Mouse (Mus musculus) neural tube, embryonic 13.5 days (tissue): ENCODE results near the gene Maco1. TPM values are rescaled to one million over a fixed set of nuclear protein-coding genes. Genes with fewer than 3 reads are reported as not detected.

Source experiments
- ATAC-seq: fragments of 200-750 bp; cut with Nextera tagmentation; 2 replicates; pipeline ENCODE4 v1.8.0; 2017; ENCODE audit warnings: low read depth, mild to moderate bottlenecking, moderate TSS enrichment, moderate library complexity
- H3K27ac ChIP-seq: fragments of 300-500 bp; sonication (generic); replicated peaks from 2 replicates; pipeline ENCODE4 v1.5.1; 2015; ENCODE audit warnings: moderate library complexity, mild to moderate bottlenecking, inconsistent platforms
- H3K27me3 ChIP-seq: fragments of 300-500 bp; sonication (generic); 2 replicates; pipeline ENCODE4 v1.6.1; 2015; ENCODE audit warnings: mild to moderate bottlenecking, inconsistent platforms
- H3K36me3 ChIP-seq: fragments of 300-500 bp; sonication (generic); 2 replicates; pipeline ENCODE4 v1.6.1; 2015; ENCODE audit warnings: mild to moderate bottlenecking, inconsistent platforms
- H3K4me1 ChIP-seq: fragments of 300-500 bp; sonication (generic); replicated peaks from 2 replicates; pipeline ENCODE4 v1.6.1; 2015; ENCODE audit warnings: inconsistent platforms
- H3K4me2 ChIP-seq: fragments of 300-500 bp; sonication (generic); 2 replicates; pipeline ENCODE4 v1.6.1; 2015; ENCODE audit warnings: inconsistent platforms, mild to moderate bottlenecking, moderate library complexity
- H3K4me3 ChIP-seq: fragments of 300-500 bp; sonication (generic); 2 replicates; pipeline ENCODE4 v1.5.1; 2015; ENCODE audit warnings: mild to moderate bottlenecking, inconsistent platforms
- H3K9ac ChIP-seq: fragments of 300-500 bp; sonication (generic); 2 replicates; pipeline ENCODE4 v1.6.1; 2015; ENCODE audit warnings: moderate library complexity, mild to moderate bottlenecking, inconsistent platforms
- H3K9me3 ChIP-seq: fragments of 300-500 bp; sonication (generic); 2 replicates; pipeline ENCODE4 v1.6.1; 2016; ENCODE audit warnings: inconsistent platforms
- WGBS: fragments of 180-500 bp; shearing (Covaris S2); methylation state at CpG from one replicate; pipeline ENCODE4 v1.1.7; 2015; 5-methylcytosine and 5-hydroxymethylcytosine counted together
- polyA plus RNA-seq: library from polyadenylated mRNA; unstranded; fragments of >200 nt; fragmentation: Nextera tagmentation; extraction: Ambion mirVana; gene quantifications from 2 replicates; pipeline ENCODE4 v1.2.1, GENCODE M21; 2015

The Maco1 gene
- polyA plus RNA-seq, 1 experiment from 2014 or later = 101 TPM

DNA sequence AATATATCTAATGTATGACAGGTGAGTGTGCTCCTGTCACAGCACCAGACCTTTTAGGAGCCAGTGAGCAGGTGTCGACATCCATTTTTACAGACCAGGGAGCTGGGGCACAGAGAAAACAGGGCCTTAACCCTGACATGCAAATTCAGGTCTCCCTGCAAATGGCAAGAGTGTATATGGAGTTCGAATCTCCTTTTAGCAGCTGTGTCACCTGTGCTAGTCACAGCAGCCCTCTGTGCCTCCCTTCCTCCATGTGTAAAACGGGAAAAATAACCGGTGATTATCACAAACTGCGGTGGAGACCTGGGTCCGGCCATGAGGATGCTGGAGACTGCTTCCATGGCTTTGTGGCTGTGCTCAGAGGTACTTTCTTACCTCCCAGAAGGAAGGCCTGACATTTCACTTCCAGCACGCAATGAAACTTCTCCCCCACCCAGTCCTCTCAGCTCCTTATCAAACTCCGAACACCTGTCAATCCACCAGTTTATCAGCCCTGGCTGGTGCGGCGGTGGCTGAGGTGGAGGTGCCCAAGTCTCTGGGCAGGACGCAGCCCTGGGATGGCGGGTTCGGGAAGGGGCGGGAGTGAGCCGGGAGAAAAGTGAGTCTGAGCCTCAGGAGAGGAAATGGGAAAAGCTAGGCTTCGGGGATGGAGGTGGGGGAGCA lies 16.1 kb upstream of the Maco1 start:
- H3K4me2 ChIP-seq = 0 out of 2 replicates have a peak overlapping the region, but pooled peaks have one; percentile 18
- H3K9me3 ChIP-seq = no peaks in the 10 kb centered on the region
- H3K9ac ChIP-seq = no peak overlapping the region
- no peak for ATAC-seq
- H3K27ac ChIP-seq = no peak overlapping the region
- H3K36me3 ChIP-seq = no peaks in the 10 kb centered on the region
- peaks cover 4% of the 10 kb centered on the region; the same call in 1 of the 2 replicates for H3K4me1 ChIP-seq
- 17% methylated on average over 16 of the region's 16 CpGs for WGBS
- peaks cover 33% of the 10 kb centered on the region for H3K27me3 ChIP-seq
- no peak overlapping the region for H3K4me3 ChIP-seq

DNA sequence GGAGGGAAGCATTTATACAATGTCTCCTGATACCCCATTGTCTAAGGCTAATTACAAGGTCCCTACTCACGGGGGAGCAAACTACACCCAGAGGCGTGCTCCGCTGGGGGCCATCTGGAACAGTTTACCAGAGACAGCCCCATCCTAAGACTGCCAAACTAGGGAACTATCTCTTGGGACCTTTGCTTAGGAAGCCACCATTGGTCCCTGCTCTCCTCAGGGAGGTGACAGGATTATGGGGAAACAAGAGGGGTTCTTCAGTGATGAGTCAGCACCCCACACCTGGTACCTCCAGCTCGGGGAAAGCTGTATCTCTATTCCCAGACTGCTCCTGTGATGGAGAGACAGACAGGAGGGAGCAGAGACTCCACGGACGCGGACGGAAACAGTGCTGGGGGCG lies 15.3 kb upstream of the Maco1 start:
- Histone ChIP-seq H3K4me2 (no peak overlapping the region), H3K4me1 (peaks cover 4% of the 10 kb centered on the region; the same call in 1 of the 2 replicates), H3K4me3 (no peak overlapping the region), H3K27ac (no peak overlapping the region), H3K9ac (no peak overlapping the region), H3K36me3 (no peaks in the 10 kb centered on the region), H3K27me3 (peaks cover 33% of the 10 kb centered on the region), H3K9me3 (no peaks in the 10 kb centered on the region)
- 33% methylated on average over 9 of the region's 9 CpGs for WGBS
- ATAC-seq = no peak

- Histone ChIP-seq H3K9me3 (no peaks in the 10 kb centered on the region), H3K4me1 (peaks cover 4% of the 10 kb centered on the region; the same call in 1 of the 2 replicates), H3K36me3 (no peaks in the 10 kb centered on the region), H3K27ac (no peak overlapping the region), H3K4me3 (no peak overlapping the region), H3K4me2 (no peak overlapping the region), H3K9ac (no peak overlapping the region), H3K27me3 (peaks cover 33% of the 10 kb centered on the region)
- 85% methylated on average over 10 of the region's 10 CpGs for WGBS
- ATAC-seq = no peak
These were observed 14.9 kb upstream of the Maco1 start for GRCm38 (mm10) chr4:134868065-134868464.

GRCm38 (mm10) chr4:134867661-134868060 lies 14.5 kb upstream of the Maco1 start:
- no peak overlapping the region for H3K4me3 ChIP-seq
- no peak overlapping the region for H3K4me2 ChIP-seq
- no peaks in the 10 kb centered on the region for H3K36me3 ChIP-seq
- 92% methylated on average over 8 of the region's 8 CpGs for WGBS
- no peak overlapping the region for H3K27ac ChIP-seq
- H3K9me3 ChIP-seq = no peaks in the 10 kb centered on the region
- H3K4me1 ChIP-seq = peaks cover 4% of the 10 kb centered on the region; the same call in 1 of the 2 replicates
- ATAC-seq = no peak
- no peak overlapping the region for H3K9ac ChIP-seq
- H3K27me3 ChIP-seq = peaks cover 33% of the 10 kb centered on the region

DNA sequence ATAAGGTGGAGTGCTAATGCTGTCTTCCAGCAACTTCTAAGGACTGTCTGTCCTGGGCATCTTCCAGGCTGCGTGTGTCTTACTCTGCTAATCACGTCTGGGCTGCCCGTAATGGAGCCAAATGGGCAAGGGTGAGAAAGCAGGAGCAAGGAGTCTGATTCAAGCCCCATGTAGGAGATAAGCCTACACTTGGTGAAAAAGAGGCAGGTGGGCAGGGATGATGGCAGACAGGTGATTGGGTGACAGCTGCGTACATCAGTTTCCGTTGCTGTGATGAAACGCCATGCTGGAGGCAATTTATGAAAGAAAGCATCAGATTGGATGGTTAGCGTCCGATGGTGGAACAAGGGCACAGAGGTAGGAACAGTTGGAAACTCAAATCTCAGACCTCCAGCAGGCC lies 14.1 kb upstream of the Maco1 start:
- ATAC-seq = no peak
- WGBS = 90% methylated on average over 8 of the region's 8 CpGs
- Histone ChIP-seq H3K9ac (no peak overlapping the region), H3K27me3 (peaks cover 33% of the 10 kb centered on the region), H3K4me3 (no peak overlapping the region), H3K9me3 (no peaks in the 10 kb centered on the region), H3K36me3 (no peaks in the 10 kb centered on the region), H3K27ac (no peak overlapping the region), H3K4me2 (no peak overlapping the region), H3K4me1 (peaks cover 4% of the 10 kb centered on the region; the same call in 1 of the 2 replicates)

DNA sequence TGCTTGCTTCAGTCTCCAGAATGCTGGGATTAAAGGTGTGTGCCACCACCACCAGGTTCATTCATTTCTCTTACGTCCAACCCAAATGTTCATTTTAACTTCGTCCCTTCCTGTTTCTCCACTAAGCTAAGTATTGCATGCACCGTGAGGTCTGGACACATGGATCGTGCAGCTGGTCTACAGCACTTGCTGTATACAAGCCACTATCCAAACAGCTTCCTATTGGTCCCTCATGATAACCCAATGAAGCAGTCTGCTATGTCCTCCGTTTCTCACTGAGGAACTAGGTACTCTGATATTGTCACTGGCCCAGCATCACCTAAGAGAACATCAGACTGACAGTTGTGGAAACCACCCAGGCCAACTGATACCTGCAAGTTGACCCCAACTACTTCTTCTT lies 12.6 kb upstream of the Maco1 start:
- H3K4me2 ChIP-seq = no peak overlapping the region
- 92% methylated on average over 5 of the region's 5 CpGs for WGBS
- no peaks in the 10 kb centered on the region for H3K9me3 ChIP-seq
- no peak for ATAC-seq
- H3K27ac ChIP-seq = no peak overlapping the region
- H3K9ac ChIP-seq = no peak overlapping the region
- peaks cover 31% of the 10 kb centered on the region for H3K27me3 ChIP-seq
- peaks cover 4% of the 10 kb centered on the region; the same call in 1 of the 2 replicates for H3K4me1 ChIP-seq
- no peaks in the 10 kb centered on the region for H3K36me3 ChIP-seq
- no peak overlapping the region for H3K4me3 ChIP-seq

GRCm38 (mm10) chr4:134865340-134865739 lies 12.2 kb upstream of the Maco1 start:
- Histone ChIP-seq H3K4me2 (no peak overlapping the region), H3K27me3 (peaks cover 26% of the 10 kb centered on the region)
- 70% methylated on average over 6 of the region's 6 CpGs for WGBS

GRCm38 (mm10) chr4:134863937-134864729 lies 11.0 kb upstream of the Maco1 start, which contains the start of gene Rhd:
Gene Rhd (plus strand): TSS chr4:134864536.
- ATAC-seq = no peak
- no peaks in the 10 kb centered on the region for H3K36me3 ChIP-seq
- H3K9me3 ChIP-seq = no peaks in the 10 kb centered on the region
- no peak within 1 kb of the TSS for H3K9ac ChIP-seq
- WGBS = 72% methylated on average over 14 of the region's 14 CpGs
- no peak within 1 kb of the TSS for H3K4me2 ChIP-seq
- no peak within 1 kb of the TSS for H3K27ac ChIP-seq
- peaks cover 4% of the 10 kb centered on the region; the same call in 1 of the 2 replicates for H3K4me1 ChIP-seq
- H3K27me3 ChIP-seq = peaks cover 14% of the 10 kb centered on the region
- no peak within 1 kb of the TSS for H3K4me3 ChIP-seq

More at GRCm38 (mm10) chr4:134865340-134865739, 12.2 kb upstream of the Maco1 start:
- no peaks in the 10 kb centered on the region for H3K36me3 ChIP-seq
- no peak overlapping the region for H3K27ac ChIP-seq
- peaks cover 4% of the 10 kb centered on the region; the same call in 1 of the 2 replicates for H3K4me1 ChIP-seq
- no peak for ATAC-seq
- H3K9ac ChIP-seq = no peak overlapping the region
- no peak overlapping the region for H3K4me3 ChIP-seq
- H3K9me3 ChIP-seq = no peaks in the 10 kb centered on the region

- ATAC-seq = no peak
- H3K27ac ChIP-seq = no peak overlapping the region
- 82% methylated on average over 7 of the region's 7 CpGs for WGBS
- peaks cover 3% of the 10 kb centered on the region for H3K27me3 ChIP-seq
- no peaks in the 10 kb centered on the region for H3K9me3 ChIP-seq
- no peaks in the 10 kb centered on the region for H3K4me1 ChIP-seq
- H3K4me3 ChIP-seq = no peak overlapping the region
- no peaks in the 10 kb centered on the region for H3K36me3 ChIP-seq
- no peak overlapping the region for H3K9ac ChIP-seq
- H3K4me2 ChIP-seq = no peak overlapping the region
These were observed 9.9 kb upstream of the Maco1 start for GRCm38 (mm10) chr4:134862996-134863395.

DNA sequence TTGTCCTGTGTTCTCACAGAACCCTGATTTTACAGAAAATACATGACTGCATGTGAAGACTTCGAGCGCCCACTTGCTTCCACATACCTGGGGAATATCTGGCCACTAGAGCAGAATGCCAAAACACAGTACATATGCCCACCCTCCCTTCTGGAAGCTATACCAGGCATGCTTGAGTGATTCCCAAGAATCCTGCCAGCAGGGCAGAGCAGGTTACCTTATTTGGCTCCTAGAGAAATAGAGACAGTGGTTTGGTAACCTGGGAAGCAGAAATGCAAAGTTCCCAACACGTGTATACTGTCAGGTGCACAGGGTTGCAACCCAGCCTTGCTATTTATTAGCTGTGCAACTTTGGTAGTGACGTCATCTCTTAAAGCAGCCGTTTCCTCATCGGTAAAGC lies 8.7 kb upstream of the Maco1 start:
- no peaks in the 10 kb centered on the region for H3K27me3 ChIP-seq
- H3K27ac ChIP-seq = no peak overlapping the region
- no peaks in the 10 kb centered on the region for H3K36me3 ChIP-seq
- ATAC-seq = no peak
- H3K9me3 ChIP-seq = no peaks in the 10 kb centered on the region
- H3K9ac ChIP-seq = no peak overlapping the region
- no peaks in the 10 kb centered on the region for H3K4me1 ChIP-seq
- WGBS = 83% methylated on average over 6 of the region's 6 CpGs
- H3K4me2 ChIP-seq = no peak overlapping the region
- no peak overlapping the region for H3K4me3 ChIP-seq

- H3K4me1 ChIP-seq = no peaks in the 10 kb centered on the region
- peaks cover 21% of the 10 kb centered on the region for H3K27me3 ChIP-seq
- no peak overlapping the region for H3K27ac ChIP-seq
- no peaks in the 10 kb centered on the region for H3K36me3 ChIP-seq
- WGBS = 78% methylated on average over 4 of the region's 4 CpGs
- H3K9me3 ChIP-seq = no peaks in the 10 kb centered on the region
- H3K4me3 ChIP-seq = no peak overlapping the region
- ATAC-seq = no peak
- no peak overlapping the region for H3K9ac ChIP-seq
- H3K4me2 ChIP-seq = no peak overlapping the region
These were observed 5.3 kb upstream of the Maco1 start for GRCm38 (mm10) chr4:134858494-134858893.

DNA sequence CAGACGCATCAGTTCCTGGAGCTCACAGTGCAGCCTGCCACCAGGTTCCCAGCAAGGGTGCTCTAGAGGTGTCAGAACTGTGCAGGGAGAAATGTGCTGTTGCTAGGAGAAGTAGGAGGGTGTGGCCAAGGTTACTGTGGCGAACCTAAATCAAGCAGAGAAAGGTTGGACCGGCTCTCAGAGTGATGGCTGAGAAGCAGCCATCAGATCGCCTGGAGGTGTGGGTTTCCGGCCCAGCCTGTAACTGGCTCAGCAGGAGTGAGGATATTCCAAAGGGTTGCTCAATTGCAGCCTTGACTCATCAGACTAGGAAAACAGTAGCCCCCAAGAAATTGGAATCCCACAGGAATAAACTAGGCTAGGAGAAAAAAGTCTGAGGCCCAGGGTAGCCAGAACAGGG lies 3.4 kb upstream of the Maco1 start:
- Histone ChIP-seq H3K27ac (no peak overlapping the region), H3K4me1 (peaks cover 7% of the 10 kb centered on the region), H3K4me3 (no peak overlapping the region), H3K9me3 (no peaks in the 10 kb centered on the region), H3K4me2 (no peak overlapping the region), H3K9ac (no peak overlapping the region), H3K36me3 (no peaks in the 10 kb centered on the region), H3K27me3 (peaks cover 21% of the 10 kb centered on the region)
- no peak for ATAC-seq
- WGBS = 27% methylated on average over 5 of the region's 5 CpGs
